Mouse (Mus musculus) lung, adult 10 weeks (tissue): ENCODE results near the gene Pappa2. TPM values are rescaled to one million over a fixed set of nuclear protein-coding genes. Genes with fewer than 3 reads are reported as not detected.

ENCODE experiments used
- polyA plus RNA-seq: library from polyadenylated mRNA; stranded (reverse); fragments of 350-450 nt; fragmentation: Illumina TruSeq; extraction: RNeasy Lipid Tissue Mini Kit (QIAGEN cat#74804); gene quantifications from one replicate; pipeline ENCODE4 v1.2.3, GENCODE M21; 2014; ENCODE audit warnings: low read depth, low replicate concordance; ENCODE audit not compliant: insufficient read depth

The Pappa2 gene
- polyA plus RNA-seq, result 0.20 TPM

GRCm38 (mm10) chr1:158980390-158980789, at the start of gene Pappa2:
Gene Pappa2, minus strand, starts transcription at chr1:158980490.

